Mouse (Mus musculus): Measurements from ENCODE around the gene Afap1l2. TPM values are rescaled to one million over a fixed set of nuclear protein-coding genes. Genes with fewer than 3 reads are reported as not detected.
A peak's percentile ranks its signal among the peaks of the same experiment; 100 is the strongest.

Gene Afap1l2
- total and polyA plus RNA-seq, 2 experiments from 2014 or later: 10.1 to 12.7 TPM

DNA sequence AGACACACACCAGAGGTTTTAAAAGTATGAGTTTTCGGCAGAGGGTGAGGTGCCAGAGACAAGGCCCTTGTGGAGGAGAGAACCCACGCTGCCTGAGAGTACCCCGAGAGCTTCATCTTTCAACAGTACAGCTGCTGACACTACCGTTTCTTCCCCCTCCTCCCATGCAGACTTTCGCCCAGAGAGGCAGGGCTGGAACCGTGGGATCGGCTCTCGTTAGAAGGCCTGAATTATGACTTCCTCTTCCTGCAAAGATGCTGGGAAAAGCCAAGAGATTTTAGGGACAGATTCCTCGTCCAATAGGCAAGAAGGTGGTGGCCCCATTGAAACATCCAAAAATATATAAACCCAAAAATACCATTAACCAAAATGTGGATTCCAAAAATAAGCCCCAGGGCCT lies 63.8 kb downstream of the Afap1l2 start:
- WGBS: 79% methylated on average over 9 of the region's 9 CpGs
- H3K27ac ChIP-seq (ENCODE audit: low read depth, low read length): no peak overlapping the region
- no peak for DNase-seq
- H3K36me3 ChIP-seq (ENCODE audit: insufficient read depth): no peaks in the 10 kb centered on the region
- no peaks in the 10 kb centered on the region for H3K9me3 ChIP-seq (ENCODE audit: low read length)
- H3K4me1 ChIP-seq (ENCODE audit: insufficient read depth): no peaks in the 10 kb centered on the region
- no peak overlapping the region for H3K4me3 ChIP-seq (ENCODE audit: low read depth, low read length)
- no peaks in the 10 kb centered on the region for H3K27me3 ChIP-seq (ENCODE audit: insufficient read depth, low read length)
- no peak overlapping the region for H3K4me2 ChIP-seq (ENCODE audit: low read depth)
- no peak for TF ChIP-seq CTCF (IDR thresholded peaks at IDR 0.05; ENCODE audit: low read depth)
- no peak overlapping the region for H3K9ac ChIP-seq
- no peak for ATAC-seq

DNA sequence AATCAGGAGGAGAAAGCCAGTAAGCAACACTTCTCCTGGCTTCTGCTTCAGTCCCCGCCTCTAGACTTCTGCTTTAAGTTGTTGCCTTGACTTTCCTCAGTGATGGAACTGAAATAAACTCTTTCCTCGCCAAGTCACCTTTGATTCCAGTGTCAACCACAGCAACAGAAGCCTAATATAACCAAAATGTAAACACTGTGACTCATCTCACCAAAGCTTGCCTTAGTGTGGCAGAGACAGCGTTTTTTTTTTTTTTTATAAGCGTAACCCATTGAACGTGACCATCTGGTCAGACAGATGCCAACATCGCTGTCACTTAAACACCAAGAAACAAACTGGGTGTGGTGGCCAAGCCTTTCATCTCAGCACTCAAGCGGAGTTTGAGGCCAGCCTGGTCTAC lies 65.8 kb downstream of the Afap1l2 start:
- no peak for TF ChIP-seq CTCF (IDR thresholded peaks at IDR 0.05; ENCODE audit: low read depth)
- no peaks in the 10 kb centered on the region for H3K9me3 ChIP-seq (ENCODE audit: low read length)
- ATAC-seq (no peak), DNase-seq (no peak)
- H3K36me3 ChIP-seq (ENCODE audit: insufficient read depth): no peaks in the 10 kb centered on the region
- no peak overlapping the region for H3K4me3 ChIP-seq (ENCODE audit: low read depth, low read length)
- 83% methylated on average over 7 of the region's 7 CpGs for WGBS
- H3K9ac ChIP-seq: no peak overlapping the region
- H3K27ac ChIP-seq (ENCODE audit: low read depth, low read length): no peak overlapping the region
- H3K27me3 ChIP-seq (ENCODE audit: insufficient read depth, low read length): no peaks in the 10 kb centered on the region
- no peaks in the 10 kb centered on the region for H3K4me1 ChIP-seq (ENCODE audit: insufficient read depth)
- no peak overlapping the region for H3K4me2 ChIP-seq (ENCODE audit: low read depth)

DNA sequence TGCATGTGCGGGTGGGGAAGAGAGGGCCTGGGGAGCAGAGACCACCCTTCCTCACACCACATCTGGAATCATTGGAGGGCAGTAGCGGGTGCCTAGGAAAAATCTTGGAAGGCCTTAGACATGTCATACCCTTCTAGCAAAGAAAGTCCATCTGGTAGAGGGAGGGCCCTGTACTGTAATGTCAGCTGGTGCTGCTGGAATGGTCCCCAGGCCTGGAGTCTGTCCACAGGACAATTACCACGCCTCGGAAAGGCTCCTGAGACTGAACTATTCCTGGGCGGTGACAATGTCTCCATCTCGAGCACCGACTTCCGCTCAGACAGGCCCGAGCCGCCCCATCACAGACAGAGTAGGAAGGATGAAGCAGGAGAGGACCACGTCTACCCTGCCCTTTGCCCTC lies 67.5 kb downstream of the Afap1l2 start:
- H3K4me3 ChIP-seq (ENCODE audit: low read depth, low read length): no peak overlapping the region
- ATAC-seq (no peak), DNase-seq (no peak)
- no peaks in the 10 kb centered on the region for H3K4me1 ChIP-seq (ENCODE audit: insufficient read depth)
- no peaks in the 10 kb centered on the region for H3K27me3 ChIP-seq (ENCODE audit: insufficient read depth, low read length)
- H3K9ac ChIP-seq: no peak overlapping the region
- TF ChIP-seq CTCF (IDR thresholded peaks at IDR 0.05; ENCODE audit: low read depth): no peak
- H3K27ac ChIP-seq (ENCODE audit: low read depth, low read length): no peak overlapping the region
- H3K4me2 ChIP-seq (ENCODE audit: low read depth): no peak overlapping the region
- WGBS: 86% methylated on average over 11 of the region's 11 CpGs
- H3K9me3 ChIP-seq (ENCODE audit: low read length): no peaks in the 10 kb centered on the region
- H3K36me3 ChIP-seq (ENCODE audit: insufficient read depth): no peaks in the 10 kb centered on the region

- Histone ChIP-seq H3K9ac (no peak overlapping the region), H3K36me3 (ENCODE audit: insufficient read depth) (no peaks in the 10 kb centered on the region), H3K9me3 (ENCODE audit: low read length) (no peaks in the 10 kb centered on the region), H3K4me3 (ENCODE audit: low read depth, low read length) (no peak overlapping the region), H3K27me3 (ENCODE audit: insufficient read depth, low read length) (no peaks in the 10 kb centered on the region), H3K27ac (ENCODE audit: low read depth, low read length) (no peak overlapping the region), H3K4me1 (ENCODE audit: insufficient read depth) (no peaks in the 10 kb centered on the region), H3K4me2 (ENCODE audit: low read depth) (no peak overlapping the region)
- DNase-seq (no peak), ATAC-seq (no peak)
- no peak for TF ChIP-seq CTCF (IDR thresholded peaks at IDR 0.05; ENCODE audit: low read depth)
- WGBS: 88% methylated on average over 9 of the region's 9 CpGs
These were observed 68.2 kb downstream of the Afap1l2 start for GRCm38 (mm10) chr19:56939826-56940225.

DNA sequence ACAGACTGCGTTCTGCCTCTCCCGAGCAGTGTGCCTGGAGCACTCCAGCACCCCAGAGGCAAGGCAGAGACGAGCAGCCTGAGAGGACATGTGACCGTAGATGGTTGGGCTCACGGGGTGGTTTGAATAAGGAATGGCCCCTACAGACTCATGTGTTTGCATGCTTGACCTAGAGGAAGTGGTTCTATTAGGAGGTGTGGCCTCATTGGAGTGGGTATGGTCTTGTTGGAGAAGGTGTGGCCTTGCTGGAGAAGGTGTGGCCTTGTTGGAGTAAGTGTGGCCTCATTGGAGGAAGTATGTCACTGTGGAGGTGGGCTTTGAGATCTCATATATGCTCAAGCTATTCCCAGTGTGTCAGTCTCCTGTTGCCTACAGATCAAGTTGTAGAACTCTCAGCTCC lies 70.1 kb downstream of the Afap1l2 start:
- DNase-seq (no peak), ATAC-seq (no peak)
- no peaks in the 10 kb centered on the region for H3K4me1 ChIP-seq (ENCODE audit: insufficient read depth)
- no peak overlapping the region for H3K9ac ChIP-seq
- WGBS: 91% methylated on average over 5 of the region's 5 CpGs
- TF ChIP-seq CTCF (IDR thresholded peaks at IDR 0.05; ENCODE audit: low read depth): no peak
- H3K4me2 ChIP-seq (ENCODE audit: low read depth): no peak overlapping the region
- H3K36me3 ChIP-seq (ENCODE audit: insufficient read depth): no peaks in the 10 kb centered on the region
- no peaks in the 10 kb centered on the region for H3K27me3 ChIP-seq (ENCODE audit: insufficient read depth, low read length)
- no peaks in the 10 kb centered on the region for H3K9me3 ChIP-seq (ENCODE audit: low read length)
- no peak overlapping the region for H3K27ac ChIP-seq (ENCODE audit: low read depth, low read length)
- no peak overlapping the region for H3K4me3 ChIP-seq (ENCODE audit: low read depth, low read length)

DNA sequence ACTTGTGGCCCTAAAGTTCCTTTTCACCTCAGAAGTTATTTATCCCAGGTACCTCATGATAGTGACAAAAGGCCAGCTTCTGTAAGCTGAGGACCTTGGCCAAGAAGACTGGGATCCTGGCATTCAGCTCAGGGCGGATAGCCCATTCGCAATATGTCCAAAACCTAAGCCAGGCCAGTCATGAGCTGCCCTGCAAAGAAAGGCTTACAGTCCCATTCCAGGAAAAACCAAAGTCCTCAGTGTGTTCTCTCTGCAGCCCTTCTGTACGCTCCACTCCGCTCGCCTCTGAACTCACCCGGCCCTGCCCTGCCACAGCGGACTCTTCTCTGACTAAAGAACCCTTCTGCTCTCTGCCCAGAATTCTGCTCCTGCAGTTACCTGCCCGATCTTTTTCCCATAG lies 71.8 kb downstream of the Afap1l2 start:
- Histone ChIP-seq H3K27me3 (ENCODE audit: insufficient read depth, low read length) (no peaks in the 10 kb centered on the region), H3K9me3 (ENCODE audit: low read length) (no peaks in the 10 kb centered on the region), H3K36me3 (ENCODE audit: insufficient read depth) (no peaks in the 10 kb centered on the region), H3K4me1 (ENCODE audit: insufficient read depth) (no peaks in the 10 kb centered on the region), H3K9ac (no peak overlapping the region), H3K4me3 (ENCODE audit: low read depth, low read length) (no peak overlapping the region), H3K4me2 (ENCODE audit: low read depth) (no peak overlapping the region), H3K27ac (ENCODE audit: low read depth, low read length) (no peak overlapping the region)
- ATAC-seq (no peak), DNase-seq (no peak)
- no peak for TF ChIP-seq CTCF (IDR thresholded peaks at IDR 0.05; ENCODE audit: low read depth)
- over 99% methylated on average over 8 of the region's 8 CpGs for WGBS

- no peak overlapping the region for H3K4me3 ChIP-seq (ENCODE audit: low read depth, low read length)
- H3K4me1 ChIP-seq (ENCODE audit: insufficient read depth): no peaks in the 10 kb centered on the region
- H3K4me2 ChIP-seq (ENCODE audit: low read depth): no peak overlapping the region
- no peaks in the 10 kb centered on the region for H3K36me3 ChIP-seq (ENCODE audit: insufficient read depth)
- DNase-seq: no peak
- no peak overlapping the region for H3K9ac ChIP-seq
- 85% methylated on average over 7 of the region's 7 CpGs for WGBS
- H3K9me3 ChIP-seq (ENCODE audit: low read length): no peaks in the 10 kb centered on the region
- 0 out of 2 replicates have a peak, but pooled peaks have one; percentile 13 for TF ChIP-seq CTCF (IDR thresholded peaks at IDR 0.05; ENCODE audit: low read depth)
- no peak overlapping the region for H3K27ac ChIP-seq (ENCODE audit: low read depth, low read length)
- no peak for ATAC-seq
- H3K27me3 ChIP-seq (ENCODE audit: insufficient read depth, low read length): no peaks in the 10 kb centered on the region
These were observed 72.3 kb downstream of the Afap1l2 start for GRCm38 (mm10) chr19:56935777-56936176.

DNA sequence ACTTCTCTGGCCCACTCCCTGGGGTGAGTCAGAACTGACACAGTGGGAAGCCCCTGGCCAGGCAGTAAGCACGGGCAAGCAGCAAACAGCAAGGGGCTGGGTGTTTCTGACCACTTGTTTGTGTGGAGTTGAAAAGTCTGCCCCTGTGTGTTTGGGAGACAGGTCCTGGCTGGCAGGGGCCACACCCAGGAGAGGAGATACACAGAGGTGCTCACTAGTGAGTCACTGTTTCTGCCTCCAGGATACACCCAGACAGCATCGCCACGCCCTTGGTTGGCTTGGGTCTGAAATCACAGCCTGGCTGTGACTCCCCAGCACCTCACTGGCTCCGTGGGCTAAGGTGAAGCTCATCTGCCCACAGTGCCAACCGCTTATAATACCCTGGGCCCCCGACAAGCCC lies 72.9 kb downstream of the Afap1l2 start:
- Histone ChIP-seq H3K9me3 (ENCODE audit: low read length) (no peaks in the 10 kb centered on the region), H3K4me1 (ENCODE audit: insufficient read depth) (no peaks in the 10 kb centered on the region), H3K27ac (ENCODE audit: low read depth, low read length) (no peak overlapping the region), H3K9ac (no peak overlapping the region), H3K4me2 (ENCODE audit: low read depth) (no peak overlapping the region), H3K36me3 (ENCODE audit: insufficient read depth) (no peaks in the 10 kb centered on the region), H3K4me3 (ENCODE audit: low read depth, low read length) (no peak overlapping the region), H3K27me3 (ENCODE audit: insufficient read depth, low read length) (no peaks in the 10 kb centered on the region)
- no peak for DNase-seq
- WGBS: 89% methylated on average over 6 of the region's 6 CpGs
- no peak for TF ChIP-seq CTCF (IDR thresholded peaks at IDR 0.05; ENCODE audit: low read depth)
- ATAC-seq: no peak

Measured in forebrain, postnatal 0 days (tissue).